Mouse (Mus musculus) heart, adult 11 months (tissue): ENCODE results near the gene Slc25a21.
A peak's percentile ranks its signal among the peaks of the same experiment; 100 is the strongest.

Experiments used
- DNase-seq: peaks from one replicate; pipeline ENCODE4 v3.0.0; 2022

Gene Slc25a21

GRCm38 (mm10) chr12:57184401-57185147, 12.7 kb downstream of the Slc25a21 start:
- DNase-seq = no peak

- DNase-seq = peak; percentile 91
Measured at GRCm38 (mm10) chr12:57179465-57180188, 17.6 kb downstream of the Slc25a21 start.

- DNase-seq = no peak
Measured at GRCm38 (mm10) chr12:57178818-57179217, 18.5 kb downstream of the Slc25a21 start.

- DNase-seq = no peak
Measured at GRCm38 (mm10) chr12:57163294-57163693, 34.0 kb downstream of the Slc25a21 start.

- DNase-seq = no peak
Measured at GRCm38 (mm10) chr12:57162840-57163239, 34.4 kb downstream of the Slc25a21 start.

- DNase-seq = no peak
Measured at GRCm38 (mm10) chr12:57159904-57160303, 37.4 kb downstream of the Slc25a21 start.

GRCm38 (mm10) chr12:57158266-57158665, 39.0 kb downstream of the Slc25a21 start:
- no peak for DNase-seq

GRCm38 (mm10) chr12:57138937-57139336, 58.3 kb downstream of the Slc25a21 start:
- no peak for DNase-seq

GRCm38 (mm10) chr12:57137809-57138208, 59.5 kb downstream of the Slc25a21 start:
- DNase-seq = no peak

- DNase-seq = no peak
Measured at GRCm38 (mm10) chr12:57118602-57119001, 78.7 kb downstream of the Slc25a21 start.

GRCm38 (mm10) chr12:57115516-57115915, 81.8 kb downstream of the Slc25a21 start:
- DNase-seq = no peak

- DNase-seq = no peak
Measured at GRCm38 (mm10) chr12:57109363-57109762, 87.9 kb downstream of the Slc25a21 start.

- no peak for DNase-seq
Measured at GRCm38 (mm10) chr12:57102322-57102721, 95.0 kb downstream of the Slc25a21 start.

GRCm38 (mm10) chr12:57100549-57100948, 96.7 kb downstream of the Slc25a21 start:
- no peak for DNase-seq

- no peak for DNase-seq
Measured at GRCm38 (mm10) chr12:57099066-57099465, 98.2 kb downstream of the Slc25a21 start.

- DNase-seq = no peak
Measured at GRCm38 (mm10) chr12:57098371-57098770, 98.9 kb downstream of the Slc25a21 start.

GRCm38 (mm10) chr12:57093107-57093506, 104.2 kb downstream of the Slc25a21 start:
- no peak for DNase-seq

- no peak for DNase-seq
Measured at GRCm38 (mm10) chr12:57084519-57084918, 112.8 kb downstream of the Slc25a21 start.

- DNase-seq = no peak
Measured at GRCm38 (mm10) chr12:57083533-57083932, 113.7 kb downstream of the Slc25a21 start.

GRCm38 (mm10) chr12:57076606-57077005, 120.7 kb downstream of the Slc25a21 start:
- DNase-seq = no peak

GRCm38 (mm10) chr12:57072616-57073015, 124.7 kb downstream of the Slc25a21 start:
- DNase-seq = no peak

GRCm38 (mm10) chr12:57068607-57069006, 128.7 kb downstream of the Slc25a21 start:
- no peak for DNase-seq

- DNase-seq = no peak
Measured at GRCm38 (mm10) chr12:57019737-57020136, 177.5 kb downstream of the Slc25a21 start.

GRCm38 (mm10) chr12:57016845-57017244, 180.4 kb downstream of the Slc25a21 start:
- no peak for DNase-seq
